Mouse (Mus musculus): Measurements from ENCODE around the gene Nxn.

DNA sequence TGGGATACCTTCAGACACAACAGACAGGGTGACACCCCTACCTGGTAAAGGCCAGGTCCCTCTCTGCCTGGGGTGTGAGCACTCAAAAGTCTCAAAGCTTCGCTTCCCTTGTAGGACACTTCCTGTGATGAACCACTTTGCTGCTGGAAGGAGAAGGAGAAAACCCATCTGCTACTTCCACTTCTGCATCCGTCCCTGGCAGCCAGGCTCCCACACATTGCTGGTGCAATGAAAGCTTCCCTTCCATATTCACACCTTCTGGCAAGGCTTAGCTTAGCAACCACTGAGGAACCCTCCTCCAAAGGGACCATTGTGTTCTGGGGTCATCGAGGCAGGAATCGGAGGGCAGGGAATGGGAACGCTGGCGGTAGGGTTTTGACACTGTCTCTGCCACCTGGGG lies 110.3 kb downstream of the Nxn start:
- TF ChIP-seq MXI1 (IDR thresholded peaks at IDR 0.05; ENCODE audit: low read depth, low read length) (no peak), POLR2A (IDR thresholded peaks at IDR 0.05; ENCODE audit: control insufficient read depth in 1 of 2, insufficient read depth in 1 of 2, low read depth in 1 of 2, low read length in 2 of 2, poor library complexity in 1 of 2) (no peak), ZNF384 (IDR thresholded peaks at IDR 0.05; ENCODE audit: low read depth, low read length) (no peak), MAX (IDR thresholded peaks at IDR 0.05; ENCODE audit: low read length) (no peak), UBTF (IDR thresholded peaks at IDR 0.05; ENCODE audit: borderline replicate concordance, insufficient read depth, low read depth, low read length) (no peak)
